Mouse (Mus musculus) heart, postnatal 10 days (tissue): ENCODE data around the gene Il33. TPM values are rescaled to one million over a fixed set of nuclear protein-coding genes. Genes with fewer than 3 reads are reported as not detected.
A peak's percentile ranks its signal among the peaks of the same experiment; 100 is the strongest.

ENCODE experiments used
- DNase-seq, 2 experiments: peaks; one replicate each; pipeline ENCODE4 v3.0.0; 2021
- intact Hi-C: fragments of 180-260 bp; cut with DNase I; formaldehyde crosslinking; loops from one replicate; pipeline ENCODE4 v1.15.1; 2025
- total RNA-seq, 2 experiments: library from RNA; stranded (reverse); gene quantifications; 2 replicates each; pipeline ENCODE4 v1.2.3; 2021

Gene Il33
- total RNA-seq, 2 experiments from 2014 or later: 2.5 to 5.2 TPM

GRCm38 (mm10) chr19:29984208-29985005 lies 59.5 kb downstream of the Il33 start:
- intact Hi-C loops: loop anchor here (5.0 to 10.0 kb wide), 2 partner anchors 143 to 220 kb away; no protein-coding TSS in a partner anchor
- peak; percentile 13 to 30 for DNase-seq

- peak in 1 of 2 experiments; percentile 13 for DNase-seq
- intact Hi-C loops: loop anchor here (10.0 kb wide), 1 partner anchor 218 kb away; no protein-coding TSS in a partner anchor
These were observed 61.7 kb downstream of the Il33 start for GRCm38 (mm10) chr19:29986464-29987091.

- DNase-seq: no peak
These were observed 75.8 kb downstream of the Il33 start for GRCm38 (mm10) chr19:30000406-30001365.

GRCm38 (mm10) chr19:30001550-30001949 lies 76.6 kb downstream of the Il33 start:
- no peak for DNase-seq
- intact Hi-C loops: no loop called here

More at GRCm38 (mm10) chr19:30000406-30001365, 75.8 kb downstream of the Il33 start:
- intact Hi-C loops: no loop called here

- intact Hi-C loops: no loop called here
- no peak for DNase-seq
These were observed 78.7 kb downstream of the Il33 start, which contains the start of gene Trpd52l3 for GRCm38 (mm10) chr19:30003621-30004020. Trpd52l3 (plus strand) TSS chr19:30003790.

GRCm38 (mm10) chr19:30006371-30006770 lies 81.5 kb downstream of the Il33 start:
- no peak for DNase-seq
- intact Hi-C loops: no loop called here

Other genes with a start within 250 kb of the Il33 start
- 1 to 10 TPM; 2.2 to 4.0 TPM for gene Mlana, start 227.3 kb upstream of the Il33 start, total RNA-seq
- gene 9930021J03Rik, start 119.1 kb upstream of the Il33 start, total RNA-seq: 10 to 100 TPM; 15.3 to 17.5 TPM
- 10 to 100 TPM; 13.2 to 15.5 TPM for gene Ranbp6, start 112.1 kb upstream of the Il33 start, total RNA-seq
- not detected for gene Trpd52l3, start 78.7 kb downstream of the Il33 start, total RNA-seq
- 10 to 100 TPM; 28.0 to 28.6 TPM for gene Uhrf2, start 105.4 kb downstream of the Il33 start, total RNA-seq